Mouse (Mus musculus) kidney, adult 2 months (tissue): ENCODE data around the gene Gm4792. TPM values are rescaled to one million over a fixed set of nuclear protein-coding genes. Genes with fewer than 3 reads are reported as not detected.

Source experiments
- DNase-seq: peaks from one replicate; pipeline ENCODE4 v3.0.0; 2021
- H3K27ac ChIP-seq: fragments of 200-500 bp; 2 replicates; pipeline ENCODE4 v1.5.1; 2012; ENCODE audit warnings: low read depth, low read length, control low read depth, inconsistent platforms; ENCODE audit not compliant: insufficient read depth
- H3K27me3 ChIP-seq: fragments of 200-500 bp; replicated peaks from 2 replicates; pipeline ENCODE4 v1.6.1; 2012; ENCODE audit warnings: mild to moderate bottlenecking, moderate library complexity, low read length, inconsistent platforms; ENCODE audit not compliant: control insufficient read depth, insufficient read depth
- H3K36me3 ChIP-seq: fragments of 200-500 bp; 2 replicates; pipeline ENCODE4 v1.6.1; 2012; ENCODE audit warnings: mild to moderate bottlenecking, moderate library complexity, low read length, inconsistent platforms; ENCODE audit not compliant: control insufficient read depth, insufficient read depth
- H3K4me1 ChIP-seq: fragments of 200-500 bp; 2 replicates; pipeline ENCODE4 v1.6.1; 2011; ENCODE audit warnings: low read length; ENCODE audit not compliant: control insufficient read depth, insufficient read depth
- H3K4me3 ChIP-seq: fragments of 200-500 bp; 2 replicates; pipeline ENCODE4 v1.5.1; 2011; ENCODE audit warnings: mild to moderate bottlenecking, low read depth, low read length, control low read depth; ENCODE audit not compliant: insufficient read depth
- CTCF ChIP-seq: fragments of 200-500 bp; conservative IDR thresholded peaks from 2 replicates; pipeline ENCODE4 v1.5.1; 2011; ENCODE audit warnings: low read depth, mild to moderate bottlenecking, control low read depth, low read length, moderate library complexity, mixed read lengths; ENCODE audit not compliant: insufficient read depth, insufficient read length
- POLR2A ChIP-seq: fragments of 200-500 bp; IDR thresholded peaks from one replicate; pipeline ENCODE4 v1.6.1; 2011; ENCODE audit warnings: low read depth, low read length, control low read depth
- WGBS: fragments of 180-500 bp; shearing (Covaris S2); methylation state at CpG from one replicate; pipeline ENCODE4 v1.1.7; 2018; 5-methylcytosine and 5-hydroxymethylcytosine counted together
- polyA plus RNA-seq: library from polyadenylated mRNA; depleted of rRNA; stranded (reverse); fragments of >200 nt; gene quantifications from 2 replicates; pipeline ENCODE4 v1.2.3, GENCODE M21; 2012; rRNA removed

The Gm4792 gene
- polyA plus RNA-seq = not detected in 2 replicates

DNA sequence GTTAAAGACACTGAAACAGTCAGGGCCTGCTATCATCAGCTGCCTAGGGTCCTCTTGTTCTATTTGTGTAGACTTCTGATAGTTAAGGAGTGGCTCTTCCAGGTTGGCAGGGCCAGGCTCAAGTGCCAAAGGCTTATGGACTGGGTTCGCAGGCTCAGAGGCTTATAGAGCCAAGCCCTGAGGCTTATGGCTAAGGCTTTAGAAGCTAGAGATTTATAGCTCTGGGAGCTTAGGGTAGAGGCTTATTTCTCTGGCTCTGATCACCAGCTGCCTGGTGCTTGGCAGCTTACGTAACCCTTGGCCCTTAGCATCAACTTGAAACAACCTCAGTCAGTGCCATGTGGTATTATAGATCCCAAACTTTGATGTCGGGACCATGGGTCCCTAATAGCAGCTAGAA is at the start of gene Gm4792:
Gm4792 (minus strand) TSS at position 233 of the 400 bp plus-strand sequence.
- no peak for DNase-seq
- Histone ChIP-seq H3K4me3 (no peak within 1 kb of the TSS), H3K4me1 (no peaks in the 10 kb centered on the region), H3K27me3 (no peaks in the 10 kb centered on the region), H3K27ac (no peak within 1 kb of the TSS), H3K36me3 (no peaks in the 10 kb centered on the region)
- 63% methylated on average over 3 of the region's 3 CpGs for WGBS
- TF ChIP-seq POLR2A (no peak), CTCF (no peak)

DNA sequence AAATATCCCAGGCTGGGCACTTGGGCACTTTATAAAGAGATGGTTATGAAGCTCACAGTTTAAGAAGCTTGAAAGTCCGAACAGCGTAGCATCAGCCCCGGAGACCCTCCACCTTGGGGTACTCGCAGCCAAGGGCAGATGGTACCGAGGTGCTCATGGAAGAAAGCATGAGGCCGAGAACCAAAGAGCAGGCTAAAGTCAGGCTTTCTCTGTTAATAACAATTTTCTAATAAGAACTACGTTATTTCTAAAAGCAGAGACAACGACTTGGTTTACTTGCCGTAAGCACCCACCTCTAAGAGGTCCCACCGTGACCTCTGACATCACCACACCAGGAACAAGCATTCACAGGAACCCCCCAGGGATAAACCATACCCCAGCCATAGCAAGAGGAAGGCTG is 49.5 kb upstream of the Gm4792 start:
- WGBS = 95% methylated on average over 10 of the region's 10 CpGs
- Histone ChIP-seq H3K27me3 (no peaks in the 10 kb centered on the region), H3K36me3 (no peaks in the 10 kb centered on the region), H3K4me3 (no peak overlapping the region), H3K27ac (no peak overlapping the region), H3K4me1 (no peaks in the 10 kb centered on the region)
- TF ChIP-seq CTCF (no peak), POLR2A (no peak)
- no peak for DNase-seq

DNA sequence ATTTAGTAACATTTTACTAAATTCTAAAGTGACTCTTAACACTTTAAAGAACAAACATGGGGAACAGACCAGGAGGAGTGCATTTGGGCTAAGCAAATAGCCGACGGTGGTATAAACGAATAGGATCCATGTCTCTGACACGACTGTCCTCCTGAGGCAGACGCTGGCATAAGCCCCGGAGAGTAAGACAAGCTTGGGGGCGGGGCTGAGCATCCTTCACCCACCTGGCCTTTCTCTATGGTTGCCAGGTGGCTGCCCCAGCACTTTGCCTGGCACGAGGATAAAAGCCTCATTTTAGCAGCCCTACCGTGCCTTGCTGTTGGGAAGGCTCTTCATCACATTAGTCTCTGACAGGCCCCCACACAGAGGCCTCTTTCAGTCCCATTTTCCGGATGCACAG is 48.8 kb upstream of the Gm4792 start:
- Histone ChIP-seq H3K27ac (no peak overlapping the region), H3K27me3 (no peaks in the 10 kb centered on the region), H3K4me1 (no peaks in the 10 kb centered on the region), H3K4me3 (no peak overlapping the region), H3K36me3 (no peaks in the 10 kb centered on the region)
- no peak for DNase-seq
- TF ChIP-seq CTCF (no peak), POLR2A (no peak)
- 81% methylated on average over 10 of the region's 10 CpGs for WGBS

DNA sequence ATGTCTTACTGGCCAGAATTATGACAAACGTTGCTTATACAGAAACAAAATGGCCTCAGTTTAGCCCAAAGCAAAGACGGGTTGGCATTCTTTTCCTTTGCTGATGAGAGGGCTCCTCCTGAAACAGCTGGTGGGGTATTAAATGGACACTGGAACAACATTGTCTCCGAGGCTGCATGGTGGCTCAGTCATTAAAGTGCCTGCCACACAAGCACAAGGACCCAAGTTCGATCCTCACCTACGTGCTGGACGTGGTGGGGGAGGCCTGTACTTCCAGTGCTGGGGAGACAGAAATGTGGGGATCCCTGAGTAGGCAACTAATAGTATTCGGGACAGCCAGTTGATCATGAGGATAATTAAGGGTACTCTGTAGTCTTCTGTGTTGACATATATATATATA is 48.1 kb upstream of the Gm4792 start:
- no peak overlapping the region for H3K27ac ChIP-seq
- H3K27me3 ChIP-seq = no peaks in the 10 kb centered on the region
- H3K4me1 ChIP-seq = no peaks in the 10 kb centered on the region
- WGBS = 91% methylated on average over 7 of the region's 7 CpGs
- no peak for DNase-seq
- TF ChIP-seq CTCF = no peak
- TF ChIP-seq POLR2A = no peak
- H3K36me3 ChIP-seq = no peaks in the 10 kb centered on the region
- H3K4me3 ChIP-seq = no peak overlapping the region

DNA sequence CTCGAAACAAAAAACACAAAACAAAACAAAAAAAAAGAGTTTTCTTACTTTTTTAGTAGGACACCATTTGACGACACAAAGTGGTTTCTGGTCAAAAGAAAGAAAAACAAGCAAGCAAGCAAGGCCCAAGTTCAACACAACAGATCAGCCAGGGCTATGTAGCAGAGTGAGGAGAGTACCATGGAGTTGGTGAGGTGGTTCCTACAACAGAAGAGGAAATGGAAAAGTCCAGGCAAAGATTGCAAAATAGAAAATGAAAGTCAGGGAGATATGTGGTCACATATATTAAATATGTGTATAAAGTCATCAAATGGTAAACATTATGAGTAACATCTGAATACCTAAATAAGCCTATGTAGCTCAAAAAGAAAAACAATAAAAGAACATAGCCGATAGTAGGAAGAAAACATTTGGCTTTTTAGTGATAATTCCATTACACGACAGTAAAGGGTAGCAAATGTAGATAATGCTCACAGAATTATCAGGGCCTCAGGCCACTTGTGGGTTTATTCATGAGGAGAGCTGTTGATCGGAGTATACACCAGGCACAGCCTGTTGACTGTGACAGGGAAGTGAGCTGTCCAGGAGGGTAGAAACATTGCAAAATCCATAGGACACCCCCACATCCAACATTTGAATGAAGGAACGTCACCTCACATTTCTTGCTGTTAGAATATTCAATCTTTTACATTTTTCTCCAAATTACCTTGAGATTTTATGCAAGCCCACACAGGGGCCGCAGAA is 47.2 kb upstream of the Gm4792 start:
- no peak overlapping the region for H3K27ac ChIP-seq
- H3K36me3 ChIP-seq = no peaks in the 10 kb centered on the region
- DNase-seq = no peak
- no peak for TF ChIP-seq POLR2A
- TF ChIP-seq CTCF = no peak
- no peaks in the 10 kb centered on the region for H3K27me3 ChIP-seq
- no peaks in the 10 kb centered on the region for H3K4me1 ChIP-seq
- no peak overlapping the region for H3K4me3 ChIP-seq
- 90% methylated on average over 7 of the region's 7 CpGs for WGBS

DNA sequence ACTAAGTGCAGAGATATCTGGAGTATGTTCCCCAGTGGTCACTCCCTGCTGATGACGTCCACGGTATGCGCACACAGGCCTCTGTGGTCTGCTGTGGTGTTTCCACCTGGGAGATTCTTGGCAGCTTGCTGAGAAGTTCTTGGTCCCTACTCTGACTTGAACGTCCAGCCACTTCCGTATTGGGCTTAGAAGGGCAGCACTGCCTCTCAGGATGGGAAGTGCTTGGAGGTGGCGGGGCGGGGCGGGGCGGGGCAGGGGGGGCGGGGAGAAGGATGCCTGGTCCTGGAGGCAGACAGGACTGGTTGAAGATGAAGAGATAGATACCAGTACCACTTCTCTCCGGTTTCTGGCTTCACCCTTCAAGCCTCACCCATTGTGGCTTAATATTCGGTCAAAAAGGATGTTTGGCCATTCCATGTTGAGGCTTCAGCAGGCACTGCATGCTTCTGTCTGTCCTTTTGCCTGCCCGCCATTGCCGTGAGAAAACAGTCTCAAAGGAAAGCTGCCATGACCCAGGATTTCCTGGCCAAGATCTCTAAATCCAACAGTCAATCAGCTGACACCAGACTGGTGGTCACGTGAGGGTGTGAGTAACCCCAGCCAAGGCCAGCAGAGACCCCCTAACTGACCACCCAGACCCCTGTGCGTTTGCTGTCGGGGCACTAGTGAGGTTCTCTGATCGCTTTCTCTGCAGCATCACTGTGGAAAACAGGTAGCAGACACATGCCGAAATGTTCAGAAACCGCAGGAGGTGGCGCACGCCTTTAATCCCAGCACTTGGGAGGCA is 46.3 kb upstream of the Gm4792 start:
- no peak for DNase-seq
- no peaks in the 10 kb centered on the region for H3K4me1 ChIP-seq
- H3K27ac ChIP-seq = no peak overlapping the region
- WGBS = 53% methylated on average over 22 of the region's 22 CpGs
- H3K36me3 ChIP-seq = no peaks in the 10 kb centered on the region
- no peak overlapping the region for H3K4me3 ChIP-seq
- TF ChIP-seq POLR2A (no peak), CTCF (no peak)
- H3K27me3 ChIP-seq = no peaks in the 10 kb centered on the region

DNA sequence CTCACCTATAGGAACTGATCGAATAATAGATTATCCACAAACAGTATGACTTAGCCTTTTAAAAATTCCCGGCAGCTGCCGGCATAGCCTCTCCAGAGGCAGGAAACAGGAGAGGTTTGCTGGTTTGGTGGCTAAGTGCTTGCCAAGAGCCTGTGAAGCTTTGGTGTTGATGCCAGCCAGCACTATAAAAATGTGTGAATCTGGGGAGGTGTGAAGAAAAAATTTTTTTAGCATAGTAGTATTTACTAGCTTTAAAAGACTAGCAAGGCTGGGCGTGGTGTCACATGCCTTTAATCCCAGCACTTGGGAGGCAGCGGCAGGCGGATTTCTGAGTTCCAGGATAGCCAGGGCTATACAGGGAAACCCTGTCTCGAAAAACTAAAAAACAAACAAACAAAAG is 45.1 kb upstream of the Gm4792 start:
- WGBS = 86% methylated on average over 7 of the region's 7 CpGs

More for the DNA sequence above, 45.1 kb upstream of the Gm4792 start:
- Histone ChIP-seq H3K4me1 (no peaks in the 10 kb centered on the region), H3K27me3 (no peaks in the 10 kb centered on the region), H3K36me3 (no peaks in the 10 kb centered on the region), H3K4me3 (no peak overlapping the region), H3K27ac (no peak overlapping the region)
- DNase-seq = no peak
- TF ChIP-seq CTCF (no peak), POLR2A (no peak)
